Mouse (Mus musculus) liver, embryonic 13.5 days (tissue): ENCODE results near the gene Lctl. TPM values are rescaled to one million over a fixed set of nuclear protein-coding genes. Genes with fewer than 3 reads are reported as not detected.

Experiments used
- ATAC-seq: fragments of 200-750 bp; cut with Nextera tagmentation; 2 replicates; pipeline ENCODE4 v1.8.0; 2017; ENCODE audit warnings: low read depth, mild to moderate bottlenecking, moderate number of reproducible peaks, moderate library complexity
- DNase-seq: peaks from one replicate; pipeline ENCODE4 v3.0.0; 2022
- H3K27ac ChIP-seq: fragments of 300-500 bp; sonication (generic); 2 replicates; pipeline ENCODE4 v1.5.1; 2015; ENCODE audit warnings: moderate library complexity, mild to moderate bottlenecking, inconsistent platforms
- H3K27me3 ChIP-seq: fragments of 300-500 bp; sonication (generic); 2 replicates; pipeline ENCODE4 v1.6.1; 2015; ENCODE audit warnings: mild to moderate bottlenecking, inconsistent platforms
- H3K36me3 ChIP-seq: fragments of 300-500 bp; sonication (generic); 2 replicates; pipeline ENCODE4 v1.6.1; 2015; ENCODE audit warnings: mild to moderate bottlenecking, inconsistent platforms
- H3K4me1 ChIP-seq: fragments of 300-500 bp; sonication (generic); replicated peaks from 2 replicates; pipeline ENCODE4 v1.6.1; 2015; ENCODE audit warnings: inconsistent platforms
- H3K4me2 ChIP-seq: fragments of 300-500 bp; sonication (generic); 2 replicates; pipeline ENCODE4 v1.6.1; 2015; ENCODE audit warnings: inconsistent platforms, mild to moderate bottlenecking, moderate library complexity
- H3K4me3 ChIP-seq: fragments of 300-500 bp; sonication (generic); replicated peaks from 2 replicates; pipeline ENCODE4 v1.5.1; 2015; ENCODE audit warnings: mild to moderate bottlenecking, inconsistent platforms
- H3K9ac ChIP-seq: fragments of 300-500 bp; sonication (generic); 2 replicates; pipeline ENCODE4 v1.6.1; 2015; ENCODE audit warnings: mild to moderate bottlenecking, inconsistent platforms
- H3K9me3 ChIP-seq: fragments of 300-500 bp; sonication (generic); replicated peaks from 2 replicates; pipeline ENCODE4 v1.6.1; 2016; ENCODE audit warnings: inconsistent platforms
- WGBS: fragments of 180-500 bp; shearing (Covaris S2); methylation state at CpG from one replicate; pipeline ENCODE4 v1.1.7; 2015; ENCODE audit not compliant: insufficient replicate concordance; 5-methylcytosine and 5-hydroxymethylcytosine counted together
- polyA plus RNA-seq: library from polyadenylated mRNA; unstranded; fragments of >200 nt; fragmentation: Nextera tagmentation; extraction: Ambion mirVana; gene quantifications from 2 replicates; pipeline ENCODE4 v1.2.1, GENCODE M21; 2015

The Lctl gene
- polyA plus RNA-seq, result not detected in 2 replicates

DNA sequence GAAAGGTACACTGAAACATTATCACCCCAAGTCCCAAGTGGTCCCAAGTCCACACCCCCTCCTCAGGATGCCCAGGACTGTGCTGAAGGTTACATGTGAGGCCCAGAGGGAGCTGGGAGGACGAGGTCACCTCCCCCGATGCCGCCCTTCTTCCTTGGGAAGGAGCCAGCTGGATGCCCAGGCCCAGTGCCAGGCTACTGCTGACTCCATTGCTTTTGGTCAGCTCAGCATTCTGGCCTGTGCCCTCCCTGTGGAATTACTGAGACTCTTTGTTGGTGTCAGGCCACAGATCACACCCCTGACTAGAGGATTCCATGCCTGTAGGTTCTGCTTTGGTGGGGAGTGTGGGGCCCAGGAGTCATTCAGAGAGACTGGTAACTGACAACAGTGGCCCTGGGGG lies at the start of gene Lctl:
TSS of gene Lctl (plus strand) at position 272 of the 400 bp plus-strand sequence.
- Histone ChIP-seq H3K27ac (no peak within 1 kb of the TSS), H3K36me3 (no peaks in the 10 kb centered on the region), H3K9me3 (no peaks in the 10 kb centered on the region), H3K9ac (no peak within 1 kb of the TSS), H3K4me3 (no peak within 1 kb of the TSS), H3K27me3 (no peaks in the 10 kb centered on the region), H3K4me2 (no peak within 1 kb of the TSS), H3K4me1 (peaks cover 9% of the 10 kb centered on the region)
- 70% methylated on average over 3 of the region's 3 CpGs for WGBS
- DNase-seq (no peak), ATAC-seq (no peak)

DNA sequence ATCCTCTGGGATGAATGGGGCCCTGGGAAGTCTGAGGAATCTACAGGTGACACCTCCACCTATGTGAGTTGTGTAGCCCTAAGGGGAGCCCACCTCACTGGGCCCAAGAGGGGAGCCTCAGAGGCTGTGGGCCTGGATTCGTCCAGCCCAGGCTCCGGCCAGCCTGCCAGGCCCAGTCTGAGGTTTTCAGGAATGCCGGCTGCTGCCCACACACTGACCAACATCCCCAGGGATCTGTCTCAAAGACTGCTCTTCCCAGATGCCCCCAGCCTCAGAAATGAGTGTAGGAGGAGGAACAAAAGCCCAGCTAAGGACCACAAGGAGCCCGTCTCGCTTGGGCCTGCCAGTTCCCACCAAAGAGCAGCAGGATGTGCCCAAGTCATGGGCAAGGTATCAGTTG lies 49.2 kb upstream of the Lctl start:
- H3K9me3 ChIP-seq, result no peaks in the 10 kb centered on the region
- peak overlapping the region; percentile 85 for H3K27ac ChIP-seq
- no peaks in the 10 kb centered on the region for H3K27me3 ChIP-seq
- H3K9ac ChIP-seq, result peak overlapping the region; percentile 50
- no peak overlapping the region for H3K4me3 ChIP-seq
- H3K4me1 ChIP-seq, result peaks cover 78% of the 10 kb centered on the region
- no peaks in the 10 kb centered on the region for H3K36me3 ChIP-seq
- no peak for DNase-seq
- no peak overlapping the region for H3K4me2 ChIP-seq
- 90% methylated on average over 5 of the region's 5 CpGs for WGBS
- no peak for ATAC-seq

DNA sequence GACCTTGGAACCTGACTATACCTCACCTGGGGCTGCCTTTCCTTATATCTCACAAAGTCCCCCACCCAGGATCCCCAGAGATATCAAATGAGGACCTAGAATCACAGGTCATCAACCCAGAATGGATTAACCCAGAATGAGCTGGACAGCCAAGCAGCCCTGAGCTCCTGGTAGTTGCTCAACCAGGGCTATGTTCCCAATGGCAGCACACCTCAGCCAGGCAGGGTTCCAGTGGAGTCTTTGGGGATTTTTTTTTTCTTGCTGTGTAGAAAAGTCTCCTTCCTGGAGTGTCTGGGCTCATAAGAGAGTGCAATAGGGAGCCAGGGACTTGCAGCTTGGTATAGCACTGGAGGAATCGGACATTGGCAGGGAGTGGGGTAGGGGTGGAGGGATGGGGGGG lies 48.4 kb upstream of the Lctl start:
- Histone ChIP-seq H3K4me3 (no peak overlapping the region), H3K9me3 (no peaks in the 10 kb centered on the region), H3K9ac (peak overlapping the region; percentile 50), H3K27ac (peak overlapping the region; percentile 85), H3K27me3 (no peaks in the 10 kb centered on the region), H3K36me3 (no peaks in the 10 kb centered on the region), H3K4me1 (peaks cover 85% of the 10 kb centered on the region), H3K4me2 (no peak overlapping the region)
- WGBS, result 86% methylated on average over 1 of the region's 1 CpGs
- DNase-seq, result no peak
- ATAC-seq, result no peak

DNA sequence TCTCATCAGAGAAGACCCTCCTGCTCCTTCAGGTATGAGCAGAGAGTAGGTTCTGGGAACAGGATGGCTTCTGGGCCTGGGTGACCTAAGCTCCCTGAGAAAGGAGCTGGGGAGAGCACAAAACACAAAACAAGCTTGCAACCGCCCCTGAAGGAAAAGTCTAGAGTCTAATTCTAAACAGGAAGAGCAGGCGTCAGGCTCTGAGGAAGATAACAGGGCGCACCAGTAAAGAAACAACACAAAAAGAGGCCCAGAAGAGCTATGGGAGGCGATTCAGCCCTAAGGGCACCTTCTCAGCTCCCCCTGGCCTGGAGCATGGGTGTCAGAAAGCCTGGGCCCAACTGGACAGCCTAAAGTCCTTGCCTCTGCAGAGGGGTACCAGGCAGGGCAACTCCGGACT lies 47.8 kb upstream of the Lctl start:
- WGBS, result 18% methylated on average over 5 of the region's 5 CpGs
- peaks cover 90% of the 10 kb centered on the region for H3K4me1 ChIP-seq
- H3K27ac ChIP-seq, result peak overlapping the region; percentile 89

DNA sequence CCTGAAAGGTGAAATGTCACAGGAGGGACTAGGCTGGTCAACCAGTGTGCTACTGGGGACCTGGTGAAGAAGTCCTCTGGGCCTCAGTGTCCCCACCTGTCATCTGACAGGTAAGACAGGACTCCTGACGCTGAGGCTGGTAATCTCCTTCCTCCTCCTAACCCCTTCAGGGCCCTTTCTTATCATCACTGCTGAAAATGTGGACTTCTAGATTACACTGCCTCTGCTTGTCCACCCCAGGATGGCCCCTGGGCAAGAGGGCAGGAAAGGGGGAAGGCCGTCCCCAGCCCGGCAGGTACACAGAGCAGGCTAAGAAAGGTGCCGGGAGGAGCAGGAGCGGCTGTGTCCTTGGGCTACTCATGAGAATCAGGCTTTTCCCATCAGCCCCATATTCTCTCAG lies 46.3 kb upstream of the Lctl start:
- peak overlapping the region; percentile 89 for H3K27ac ChIP-seq
- H3K4me1 ChIP-seq, result peaks cover 95% of the 10 kb centered on the region
- H3K36me3 ChIP-seq, result no peaks in the 10 kb centered on the region
- H3K4me2 ChIP-seq, result peak overlapping the region; percentile 55
- H3K9ac ChIP-seq, result peak overlapping the region; percentile 68
- 25% methylated on average over 5 of the region's 5 CpGs for WGBS
- peak; percentile 92 for ATAC-seq
- DNase-seq, result peak; percentile 70
- H3K27me3 ChIP-seq, result no peaks in the 10 kb centered on the region
- H3K4me3 ChIP-seq, result no peak overlapping the region
- H3K9me3 ChIP-seq, result no peaks in the 10 kb centered on the region

More for the DNA sequence above, 47.8 kb upstream of the Lctl start:
- H3K36me3 ChIP-seq, result no peaks in the 10 kb centered on the region
- ATAC-seq, result no peak
- H3K9me3 ChIP-seq, result no peaks in the 10 kb centered on the region
- no peak overlapping the region for H3K4me3 ChIP-seq
- no peaks in the 10 kb centered on the region for H3K27me3 ChIP-seq
- no peak overlapping the region for H3K4me2 ChIP-seq
- no peak for DNase-seq
- peak overlapping the region; percentile 65 for H3K9ac ChIP-seq

DNA sequence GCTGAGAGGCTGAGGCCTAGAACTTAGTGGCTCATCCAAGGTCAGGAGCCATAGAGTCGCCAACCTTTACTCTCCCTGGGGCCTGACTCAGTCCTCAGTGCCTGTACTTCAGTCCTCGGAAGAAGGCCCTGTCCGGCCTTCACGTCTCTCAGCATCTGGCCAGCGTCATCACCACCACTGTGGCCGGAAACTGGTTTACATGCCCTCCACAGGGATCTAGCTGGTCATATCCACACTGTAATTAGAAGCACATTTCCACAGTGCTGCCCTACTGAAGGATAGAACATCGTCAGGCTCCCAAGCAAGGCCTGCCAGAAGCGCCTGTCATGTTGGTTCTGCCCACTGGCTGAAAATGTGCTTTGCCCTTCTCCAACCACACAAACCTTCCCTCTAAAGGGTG lies 42.1 kb upstream of the Lctl start:
- H3K4me1 ChIP-seq, result peaks cover 96% of the 10 kb centered on the region
- ATAC-seq, result no peak
- H3K9ac ChIP-seq, result 0 out of 2 replicates have a peak overlapping the region, but pooled peaks have one; percentile 6
- peak overlapping the region; percentile 92 for H3K27ac ChIP-seq
- no peaks in the 10 kb centered on the region for H3K36me3 ChIP-seq
- H3K4me3 ChIP-seq, result no peak overlapping the region
- no peak overlapping the region for H3K4me2 ChIP-seq
- 87% methylated on average over 8 of the region's 8 CpGs for whole genome bisulfite sequencing
- H3K27me3 ChIP-seq, result no peaks in the 10 kb centered on the region
- no peak for DNase-seq
- no peaks in the 10 kb centered on the region for H3K9me3 ChIP-seq

DNA sequence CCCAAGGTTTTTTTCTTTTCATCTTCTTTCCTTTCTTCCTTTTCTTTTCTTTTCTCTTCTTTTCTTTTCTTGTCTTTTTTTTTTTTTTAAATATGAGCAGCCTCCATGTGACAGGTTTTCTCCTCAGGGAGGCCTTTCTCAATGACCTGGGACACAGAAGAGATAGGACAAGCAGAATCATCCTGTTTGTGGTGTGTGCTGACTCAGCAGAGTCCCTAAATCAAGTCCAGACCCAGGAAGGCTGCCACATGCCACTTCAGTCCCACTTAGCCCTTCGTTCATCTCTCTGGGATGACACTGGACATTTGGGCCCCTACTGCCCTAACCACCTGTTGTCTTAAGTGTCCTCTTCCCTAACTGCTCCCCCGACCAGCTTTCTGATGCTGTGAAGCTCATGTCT lies 40.5 kb upstream of the Lctl start:
- H3K27me3 ChIP-seq, result no peaks in the 10 kb centered on the region
- H3K36me3 ChIP-seq, result no peaks in the 10 kb centered on the region
- peak overlapping the region; percentile 21; the same call in 1 of the 2 replicates for H3K4me2 ChIP-seq
- no peak for ATAC-seq
- peaks cover 96% of the 10 kb centered on the region for H3K4me1 ChIP-seq
- DNase-seq, result no peak
- WGBS, result 52% methylated on average over 2 of the region's 2 CpGs
- no peak overlapping the region for H3K4me3 ChIP-seq
- peak overlapping the region; percentile 64; the same call in 1 of the 2 replicates for H3K9ac ChIP-seq
- H3K27ac ChIP-seq, result peak overlapping the region; percentile 92
- no peaks in the 10 kb centered on the region for H3K9me3 ChIP-seq

DNA sequence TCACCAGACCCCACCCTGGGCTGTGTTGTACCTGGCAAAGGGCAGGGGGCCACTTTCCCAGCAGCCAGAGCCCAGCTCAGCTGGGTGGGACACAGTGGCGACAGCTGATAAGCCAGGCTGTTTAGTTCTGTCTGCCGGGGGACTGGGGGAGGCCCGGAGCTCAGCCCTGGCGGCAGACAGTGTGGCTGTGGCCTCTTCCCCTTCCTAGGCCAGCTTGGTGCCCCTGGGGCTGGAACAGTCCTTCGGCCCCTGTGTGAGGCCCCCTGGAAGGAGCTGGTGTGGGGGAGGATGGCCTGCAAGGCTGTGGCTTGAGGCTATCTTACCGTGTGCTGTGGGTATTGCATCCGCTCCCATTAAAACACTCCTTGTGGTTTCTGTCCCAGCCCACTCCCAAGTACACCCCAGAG lies 38.6 kb upstream of the Lctl start:
- peak overlapping the region; percentile 73 for H3K9ac ChIP-seq
- peaks cover 91% of the 10 kb centered on the region for H3K4me1 ChIP-seq
- H3K4me2 ChIP-seq, result peak overlapping the region; percentile 58

DNA sequence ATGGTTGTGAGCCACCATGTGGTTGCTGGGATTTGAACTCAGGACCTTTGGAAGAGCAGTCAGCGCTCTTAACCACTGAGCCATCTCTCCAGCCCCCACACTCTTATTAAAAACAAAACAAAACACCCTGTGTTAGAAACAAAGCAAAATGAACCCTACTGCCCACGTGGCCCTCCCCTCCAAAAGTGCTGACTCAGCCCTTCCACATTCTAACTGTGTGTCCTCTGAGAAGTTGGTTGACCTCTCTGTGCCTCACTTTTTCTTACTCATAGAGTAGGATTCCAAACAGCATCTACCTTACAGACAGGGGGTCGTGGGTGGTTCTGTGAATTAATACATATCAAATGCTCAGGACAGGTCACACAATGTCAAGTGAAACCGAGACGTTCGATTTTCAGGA lies 37.0 kb upstream of the Lctl start:
- Histone ChIP-seq H3K4me3 (no peak overlapping the region), H3K36me3 (no peaks in the 10 kb centered on the region), H3K9ac (peak overlapping the region; percentile 40), H3K27me3 (no peaks in the 10 kb centered on the region), H3K27ac (peak overlapping the region; percentile 92; the same call in 1 of the 2 replicates), H3K4me1 (peaks cover 94% of the 10 kb centered on the region), H3K9me3 (no peaks in the 10 kb centered on the region), H3K4me2 (no peak overlapping the region)
- DNase-seq, result no peak
- 70% methylated on average over 6 of the region's 6 CpGs for WGBS
- no peak for ATAC-seq

More for the DNA sequence above, 38.6 kb upstream of the Lctl start:
- Histone ChIP-seq H3K36me3 (no peaks in the 10 kb centered on the region), H3K4me3 (0 out of 2 replicates have a peak overlapping the region, but pooled peaks have one; percentile 5), H3K9me3 (no peaks in the 10 kb centered on the region), H3K27me3 (no peaks in the 10 kb centered on the region), H3K27ac (peak overlapping the region; percentile 92)
- DNase-seq, result peak; percentile 67
- ATAC-seq, result peak; percentile 92
- 4% methylated on average over 7 of the region's 7 CpGs for WGBS

DNA sequence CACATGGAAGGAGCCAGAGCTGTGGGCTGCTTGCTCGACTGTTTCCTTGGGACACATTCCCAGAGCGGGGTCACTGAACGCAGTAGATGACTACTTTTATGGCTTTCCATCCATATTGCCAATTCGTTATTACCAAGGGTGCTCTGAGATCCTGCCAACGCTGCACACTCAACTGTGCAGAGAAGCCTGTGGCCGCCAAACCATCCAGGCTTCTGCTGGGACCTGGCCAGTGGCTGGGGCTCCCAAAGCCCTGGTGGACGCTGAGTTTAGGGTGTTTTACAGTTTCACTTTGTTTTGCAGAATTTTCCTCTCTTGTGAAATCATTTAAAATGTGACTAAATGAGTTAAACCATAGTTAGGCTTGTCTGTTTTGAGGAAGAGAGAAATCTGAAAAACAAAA lies 32.7 kb upstream of the Lctl start:
- Histone ChIP-seq H3K4me3 (peak overlapping the region; percentile 70), H3K27me3 (no peaks in the 10 kb centered on the region), H3K9me3 (no peaks in the 10 kb centered on the region), H3K9ac (peak overlapping the region; percentile 88), H3K4me2 (peak overlapping the region; percentile 81), H3K27ac (peak overlapping the region; percentile 96), H3K4me1 (peaks cover 83% of the 10 kb centered on the region), H3K36me3 (no peaks in the 10 kb centered on the region)
- DNase-seq, result no peak
- WGBS, result 34% methylated on average over 7 of the region's 7 CpGs
- ATAC-seq, result 0 out of 2 replicates have a peak, but pooled peaks have one; percentile 29

DNA sequence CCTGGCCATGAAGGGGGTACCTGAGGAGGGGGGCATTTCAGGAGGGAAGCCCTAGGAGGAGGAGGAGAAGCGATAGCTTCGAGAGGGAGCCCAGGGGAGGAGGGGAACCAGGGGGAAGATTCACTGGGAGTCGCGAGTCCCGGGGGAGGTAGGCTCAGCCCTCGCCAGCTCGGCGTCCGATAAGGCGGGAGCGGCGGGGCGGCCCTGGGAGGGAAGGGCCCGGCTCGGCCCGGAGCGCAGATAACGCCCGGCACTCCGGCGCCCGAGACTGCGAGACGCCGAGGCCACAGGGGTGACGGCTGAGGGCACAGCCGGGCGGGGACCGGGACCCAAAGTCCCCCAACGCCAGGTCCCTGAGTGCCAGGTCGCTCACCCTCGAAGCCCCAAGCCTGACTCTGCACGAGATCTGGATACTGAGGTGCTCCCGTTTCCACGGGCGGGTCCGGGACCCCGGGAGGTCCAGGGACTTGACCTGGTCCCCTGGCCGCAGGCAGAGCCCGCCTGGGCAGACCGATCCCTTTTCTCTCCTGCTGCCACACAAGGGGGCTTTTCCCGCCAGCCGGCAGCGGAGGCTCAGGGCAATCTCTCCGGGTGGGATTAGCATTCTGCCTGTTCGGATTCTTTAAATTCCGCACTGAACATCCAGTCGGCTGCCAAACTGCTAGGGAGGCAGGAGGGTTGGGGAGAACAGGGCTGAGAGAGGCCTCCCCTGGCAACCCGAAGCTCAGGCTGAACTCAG lies 32.1 kb upstream of the Lctl start:
- Histone ChIP-seq H3K27ac (peak overlapping the region; percentile 96), H3K4me3 (peak overlapping the region; percentile 70), H3K4me2 (peak overlapping the region; percentile 81), H3K36me3 (no peaks in the 10 kb centered on the region), H3K9me3 (no peaks in the 10 kb centered on the region), H3K4me1 (peaks cover 83% of the 10 kb centered on the region), H3K27me3 (no peaks in the 10 kb centered on the region), H3K9ac (peak overlapping the region; percentile 88)
- peak; percentile 93 for ATAC-seq
- DNase-seq, result peak; percentile 73
- 12% methylated on average over 42 of the region's 49 CpGs for WGBS
